Mouse (Mus musculus) midbrain, postnatal 0 days (tissue): Measurements from ENCODE around the gene Erbin. TPM values are rescaled to one million over a fixed set of nuclear protein-coding genes. Genes with fewer than 3 reads are reported as not detected.

Experiments used
- ATAC-seq: fragments of 200-750 bp; cut with Nextera tagmentation; 2 replicates; pipeline ENCODE4 v1.8.0; 2017; ENCODE audit warnings: moderate number of reproducible peaks, mild to moderate bottlenecking, moderate TSS enrichment, moderate library complexity; ENCODE audit not compliant: low FRiP score
- DNase-seq: peaks from one replicate; pipeline ENCODE4 v3.0.0-alpha.2; 2015; ENCODE audit warnings: low spot score
- H3K27ac ChIP-seq: fragments of 300-500 bp; sonication (generic); 2 replicates; pipeline ENCODE4 v1.5.1; 2014; ENCODE audit warnings: low read depth, mild to moderate bottlenecking, low read length, mixed read lengths
- H3K27me3 ChIP-seq: fragments of 300-500 bp; sonication (generic); 2 replicates; pipeline ENCODE4 v1.6.1; 2014; ENCODE audit warnings: low read length, control low read depth, mixed read lengths; ENCODE audit not compliant: insufficient read depth
- H3K36me3 ChIP-seq: fragments of 300-500 bp; sonication (generic); 2 replicates; pipeline ENCODE4 v1.6.1; 2014; ENCODE audit warnings: low read length, control low read depth, mixed read lengths; ENCODE audit not compliant: insufficient read depth
- H3K4me1 ChIP-seq: fragments of 300-500 bp; sonication (generic); 2 replicates; pipeline ENCODE4 v1.6.1; 2014; ENCODE audit warnings: mild to moderate bottlenecking, control low read depth, antibody characterized with exemption, low read length, mixed read lengths; ENCODE audit not compliant: insufficient read depth
- H3K4me2 ChIP-seq: fragments of 300-500 bp; sonication (generic); 2 replicates; pipeline ENCODE4 v1.6.1; 2014; ENCODE audit warnings: low read depth, mild to moderate bottlenecking, low read length, mixed read lengths; ENCODE audit not compliant: poor library complexity, severe bottlenecking
- H3K4me3 ChIP-seq: fragments of 300-500 bp; sonication (generic); 2 replicates; pipeline ENCODE4 v1.5.1; 2014; ENCODE audit warnings: low read depth, mild to moderate bottlenecking, low read length, moderate library complexity
- H3K9ac ChIP-seq: fragments of 300-500 bp; sonication (generic); replicated peaks from 2 replicates; pipeline ENCODE4 v1.6.1; 2014; ENCODE audit warnings: mild to moderate bottlenecking, low read length, moderate library complexity, mixed read lengths; ENCODE audit not compliant: poor library complexity, severe bottlenecking
- H3K9me3 ChIP-seq: fragments of 300-500 bp; sonication (generic); 2 replicates; pipeline ENCODE4 v1.6.1; 2016; ENCODE audit warnings: low read length, control low read depth
- CTCF ChIP-seq: IDR thresholded peaks from 2 replicates; pipeline ENCODE4 v1.5.1; 2016; ENCODE audit warnings: antibody characterized with exemption, mild to moderate bottlenecking
- WGBS: fragments of 180-500 bp; shearing (Covaris S2); extraction: QIAGEN DNeasy Blood & Tissue Kit; methylation state at CpG from one replicate; pipeline ENCODE4 v1.1.7; 2014; 5-methylcytosine and 5-hydroxymethylcytosine counted together
- polyA plus RNA-seq: library from polyadenylated mRNA; unstranded; fragments of >200 nt; fragmentation: Nextera tagmentation; extraction: Ambion mirVana; gene quantifications from 2 replicates; pipeline ENCODE4 v1.2.1, GENCODE M21; 2015
- total RNA-seq: library from RNA; depleted of rRNA; stranded (reverse); fragments of >200 nt; gene quantifications from 2 replicates; pipeline ENCODE4 v1.2.3, GENCODE M21; 2014

Gene Erbin
- total and polyA plus RNA-seq, 2 experiments from 2014 or later: 6.8 to 36.2 TPM

DNA sequence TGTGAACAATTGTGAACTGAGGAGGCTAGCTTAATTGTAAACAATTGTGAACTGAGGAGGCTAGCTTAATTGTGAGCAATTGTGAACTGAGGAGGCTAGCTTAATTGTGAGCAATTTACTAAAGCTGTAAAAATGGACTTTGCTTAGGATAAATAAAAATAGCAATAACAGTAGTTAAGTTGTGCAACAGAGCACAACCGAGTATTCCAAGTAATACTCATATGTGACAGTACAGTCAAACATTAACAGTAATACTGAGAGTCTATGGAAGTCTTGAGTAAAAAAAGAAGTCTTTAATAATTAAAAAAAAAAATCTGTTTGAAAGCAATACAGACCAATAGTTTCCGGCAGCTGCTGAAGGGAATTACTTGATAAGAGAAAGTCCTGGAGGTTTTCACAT, 61.3 kb downstream of the Erbin start:
- Histone ChIP-seq H3K27ac (no peak overlapping the region), H3K9me3 (no peaks in the 10 kb centered on the region), H3K4me1 (no peaks in the 10 kb centered on the region), H3K9ac (no peak overlapping the region), H3K36me3 (peaks cover 7% of the 10 kb centered on the region), H3K4me2 (no peak overlapping the region), H3K4me3 (no peak overlapping the region), H3K27me3 (no peaks in the 10 kb centered on the region)
- ATAC-seq (no peak), DNase-seq (no peak)
- no peak for TF ChIP-seq CTCF
- 89% methylated on average over 2 of the region's 2 CpGs for WGBS

DNA sequence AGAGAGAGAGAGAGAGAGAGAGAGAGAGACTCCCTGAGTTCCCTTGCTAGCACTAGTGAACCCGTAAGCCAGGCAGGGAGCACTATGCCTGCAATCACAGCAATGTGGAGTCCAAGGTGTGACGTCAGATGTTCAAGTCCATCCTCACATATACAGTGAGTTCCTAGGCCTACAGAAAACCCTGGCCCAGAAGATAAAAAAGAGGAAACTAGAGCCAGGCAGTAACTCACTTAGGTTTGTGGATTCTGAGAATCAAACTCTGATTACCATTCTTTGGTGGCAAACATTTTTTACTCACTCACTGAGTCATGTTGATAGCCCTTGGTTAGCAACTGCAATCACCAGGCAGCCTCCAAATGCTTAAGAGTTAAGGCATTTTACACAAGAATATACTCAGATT, 72.7 kb downstream of the Erbin start:
- Histone ChIP-seq H3K9ac (no peak overlapping the region), H3K27me3 (no peaks in the 10 kb centered on the region), H3K4me2 (no peak overlapping the region), H3K4me1 (no peaks in the 10 kb centered on the region), H3K4me3 (no peak overlapping the region), H3K9me3 (no peaks in the 10 kb centered on the region), H3K36me3 (peaks cover 2% of the 10 kb centered on the region; the same call in 1 of the 2 replicates), H3K27ac (no peak overlapping the region)
- no peak for ATAC-seq
- DNase-seq: no peak
- 89% methylated on average over 2 of the region's 2 CpGs for WGBS
- no peak for TF ChIP-seq CTCF

DNA sequence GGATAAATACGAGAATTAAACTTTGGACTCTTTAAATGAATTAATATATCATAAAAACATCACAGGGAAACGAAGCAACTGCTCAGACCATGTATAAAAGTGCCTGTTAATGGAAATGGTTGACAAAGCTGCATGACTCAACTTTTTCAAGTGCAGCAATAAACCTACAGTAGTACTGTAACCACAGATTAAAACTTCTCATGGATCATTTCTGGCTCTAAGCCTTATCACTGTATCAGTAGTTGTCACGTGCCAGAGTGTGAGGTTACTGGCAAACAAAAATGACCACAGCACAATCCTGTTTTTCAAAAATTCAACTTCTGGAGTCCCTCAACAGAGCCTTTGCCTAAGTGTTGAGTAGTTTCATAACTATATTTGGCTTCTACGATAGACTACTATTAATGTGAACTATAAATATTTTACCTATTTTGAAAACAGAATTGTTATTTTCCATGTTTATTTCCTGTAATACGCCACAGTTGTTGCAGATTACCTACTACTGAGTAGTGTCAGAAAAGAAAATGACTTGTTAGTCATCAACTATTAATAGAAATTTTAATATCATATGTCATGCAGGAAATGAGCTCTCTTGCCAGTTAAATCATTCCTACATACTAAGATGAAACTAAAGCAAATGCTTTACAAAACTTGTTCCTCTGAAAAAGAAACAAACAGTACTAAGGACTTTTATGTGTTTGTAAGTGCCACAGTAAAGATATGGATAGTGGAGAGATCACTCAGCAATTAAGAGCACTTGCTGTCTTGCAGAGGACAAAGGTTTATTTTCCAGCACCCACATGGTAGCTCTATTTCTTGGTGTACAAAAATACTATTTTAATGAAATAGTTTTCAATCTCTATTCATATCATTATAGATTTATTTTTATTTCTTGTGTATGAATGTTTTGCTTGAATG, 78.8 kb downstream of the Erbin start:
- no peaks in the 10 kb centered on the region for H3K4me1 ChIP-seq
- no peak for TF ChIP-seq CTCF
- WGBS: 95% methylated on average over 5 of the region's 5 CpGs
- no peak overlapping the region for H3K9ac ChIP-seq
- H3K9me3 ChIP-seq: no peaks in the 10 kb centered on the region
- H3K36me3 ChIP-seq: peaks cover 20% of the 10 kb centered on the region; the same call in 1 of the 2 replicates
- H3K4me3 ChIP-seq: no peak overlapping the region
- no peak overlapping the region for H3K27ac ChIP-seq
- no peak overlapping the region for H3K4me2 ChIP-seq
- H3K27me3 ChIP-seq: no peaks in the 10 kb centered on the region
- DNase-seq (no peak), ATAC-seq (no peak)

DNA sequence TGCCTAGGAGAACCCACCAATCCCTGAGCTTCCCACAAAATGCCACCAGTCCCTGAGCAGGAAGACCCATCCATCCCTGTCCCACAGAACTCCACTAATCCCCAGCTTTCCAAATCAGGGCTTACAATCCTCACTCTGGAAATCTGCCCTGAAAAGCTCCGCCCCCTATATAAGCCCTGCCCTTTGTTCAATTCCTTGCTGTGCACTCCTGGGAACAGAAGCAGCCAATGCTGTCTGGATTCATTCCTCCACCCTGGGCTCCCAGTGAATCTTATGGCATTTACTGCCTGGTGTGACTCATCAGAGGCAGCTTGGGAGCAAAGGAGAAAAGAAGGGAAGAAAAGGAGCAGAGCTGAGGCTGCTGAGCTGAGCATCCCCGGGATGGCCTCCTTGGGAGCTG, 81.7 kb downstream of the Erbin start:
- DNase-seq: no peak
- Histone ChIP-seq H3K4me2 (no peak overlapping the region), H3K9ac (no peak overlapping the region), H3K27me3 (no peaks in the 10 kb centered on the region), H3K9me3 (no peaks in the 10 kb centered on the region), H3K4me3 (no peak overlapping the region), H3K36me3 (peaks cover 26% of the 10 kb centered on the region; the same call in 1 of the 2 replicates), H3K27ac (no peak overlapping the region), H3K4me1 (no peaks in the 10 kb centered on the region)
- ATAC-seq: 0 out of 2 replicates have a peak, but pooled peaks have one; percentile 10
- WGBS: 48% methylated on average over 2 of the region's 2 CpGs
- no peak for TF ChIP-seq CTCF

DNA sequence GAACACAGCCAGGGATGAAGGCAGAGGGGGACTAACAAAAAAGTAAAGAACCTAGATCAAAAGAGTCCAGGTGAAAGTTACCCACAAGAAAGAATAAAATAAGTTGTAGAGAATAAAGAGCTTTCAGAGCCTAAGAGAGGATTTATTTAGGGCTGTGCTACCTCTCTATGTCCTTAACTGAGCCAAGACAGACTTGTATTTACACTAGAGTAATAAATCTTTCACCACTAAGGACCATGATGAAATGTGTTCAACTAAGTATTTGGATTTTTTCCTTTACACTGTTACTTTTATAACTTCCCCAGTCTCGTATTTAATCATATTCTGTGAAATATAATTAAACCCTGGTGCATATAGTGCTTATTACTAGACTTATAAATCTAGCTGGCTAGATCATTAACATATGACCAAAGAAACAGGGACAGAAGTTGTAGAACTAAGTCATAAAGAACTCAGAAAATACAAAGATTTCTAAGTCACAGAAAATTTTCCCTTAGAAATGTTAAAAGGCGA, 90.6 kb downstream of the Erbin start:
- no peak overlapping the region for H3K4me3 ChIP-seq
- no peaks in the 10 kb centered on the region for H3K27me3 ChIP-seq
- H3K9me3 ChIP-seq: no peaks in the 10 kb centered on the region
- TF ChIP-seq CTCF: no peak
- H3K9ac ChIP-seq: no peak overlapping the region
- H3K27ac ChIP-seq: no peak overlapping the region
- no peaks in the 10 kb centered on the region for H3K4me1 ChIP-seq
- no peak overlapping the region for H3K4me2 ChIP-seq
- peaks cover 9% of the 10 kb centered on the region; the same call in 1 of the 2 replicates for H3K36me3 ChIP-seq
- ATAC-seq (no peak), DNase-seq (no peak)
- WGBS: 92% methylated on average over 2 of the region's 2 CpGs

DNA sequence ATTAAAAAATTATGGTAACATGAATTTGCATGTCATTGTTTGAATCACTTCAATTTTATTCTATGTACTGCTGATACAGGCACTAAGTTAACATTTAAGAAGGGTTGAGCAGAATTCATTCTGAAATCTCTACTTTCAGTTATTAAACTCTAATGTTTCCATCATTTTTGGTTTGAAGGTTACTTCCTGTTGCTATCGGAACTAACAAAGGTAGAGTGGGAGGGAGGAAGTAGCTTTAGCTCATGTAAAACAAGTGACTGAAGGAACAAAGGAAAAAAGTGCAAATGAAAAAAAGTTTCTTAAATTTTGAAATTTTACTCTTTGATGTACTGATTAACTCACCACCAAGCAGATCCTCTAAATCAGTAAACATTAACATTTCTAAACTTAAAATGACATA, 98.0 kb downstream of the Erbin start:
- DNase-seq (no peak), ATAC-seq (no peak)
- peaks cover 7% of the 10 kb centered on the region; the same call in 1 of the 2 replicates for H3K36me3 ChIP-seq
- no peak overlapping the region for H3K27ac ChIP-seq
- no peak for TF ChIP-seq CTCF
- H3K9ac ChIP-seq: no peak overlapping the region
- no peaks in the 10 kb centered on the region for H3K27me3 ChIP-seq
- no peaks in the 10 kb centered on the region for H3K9me3 ChIP-seq
- H3K4me1 ChIP-seq: no peaks in the 10 kb centered on the region
- no peak overlapping the region for H3K4me2 ChIP-seq
- WGBS: 97% methylated on average over 1 of the region's 1 CpGs
- H3K4me3 ChIP-seq: no peak overlapping the region
